Mouse (Mus musculus) left cerebral cortex, adult 11 months (tissue): Measurements from ENCODE around the gene Dvl1.

ENCODE experiments used
- DNase-seq: peaks from one replicate; pipeline ENCODE4 v3.0.0; 2022; ENCODE audit warnings: low spot score

The Dvl1 gene

DNA sequence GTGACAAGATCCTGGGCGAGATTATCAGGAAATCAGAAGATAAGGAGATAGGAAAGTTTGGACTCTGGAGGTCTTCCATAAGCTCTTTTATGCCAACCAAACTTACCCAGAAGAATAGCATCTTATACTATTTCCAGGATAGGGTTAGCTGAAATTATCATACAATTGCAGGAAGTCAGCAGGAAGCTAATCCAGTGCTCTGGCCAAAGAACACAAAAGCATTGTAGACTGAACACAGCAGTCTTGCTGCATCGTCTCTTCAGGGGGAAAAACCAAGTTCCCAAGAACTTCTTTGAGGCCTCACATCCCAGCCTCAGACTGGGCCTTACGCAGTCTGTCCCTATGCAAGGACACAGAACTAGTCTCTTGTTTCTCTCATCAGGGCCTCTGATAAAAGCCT, 36.4 kb downstream of the Dvl1 start:
- DNase-seq: no peak

DNA sequence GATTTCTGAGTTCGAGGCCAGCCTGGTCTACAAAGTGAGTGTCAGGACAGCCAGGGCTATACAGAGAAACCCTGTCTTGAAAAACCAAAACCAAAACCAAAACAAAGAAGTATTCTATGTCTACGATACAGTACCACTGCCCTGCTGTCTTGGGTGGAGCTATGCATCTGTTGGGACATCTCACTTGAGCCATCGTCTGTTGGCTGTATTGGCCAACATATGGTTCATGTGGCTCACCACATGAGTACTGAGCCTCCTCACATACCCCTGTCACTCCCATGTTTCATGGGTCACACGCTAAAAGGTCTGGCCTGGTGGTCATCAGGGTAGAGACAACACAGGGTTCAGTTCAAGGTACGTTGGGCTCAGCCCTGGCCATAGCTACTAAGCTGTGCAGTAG, 39.1 kb downstream of the Dvl1 start:
- DNase-seq: no peak

DNA sequence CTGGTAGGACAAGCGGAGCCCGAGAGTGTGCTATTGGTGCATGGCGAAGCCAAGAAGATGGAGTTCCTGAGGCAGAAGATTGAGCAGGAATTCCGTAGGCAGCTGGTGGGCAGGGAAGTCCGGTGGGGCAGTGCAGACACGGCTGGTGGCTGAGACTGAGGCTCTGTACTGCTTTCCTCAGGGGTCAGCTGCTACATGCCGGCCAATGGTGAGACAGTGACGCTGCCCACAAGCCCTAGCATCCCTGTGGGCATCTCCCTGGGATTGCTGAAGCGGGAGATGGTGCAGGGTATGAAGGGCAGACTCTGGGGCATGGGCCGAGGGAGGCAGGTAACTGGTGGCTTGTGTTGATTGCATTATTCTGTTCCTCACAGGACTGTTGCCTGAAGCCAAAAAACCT, 40.5 kb downstream of the Dvl1 start:
- DNase-seq: no peak

DNA sequence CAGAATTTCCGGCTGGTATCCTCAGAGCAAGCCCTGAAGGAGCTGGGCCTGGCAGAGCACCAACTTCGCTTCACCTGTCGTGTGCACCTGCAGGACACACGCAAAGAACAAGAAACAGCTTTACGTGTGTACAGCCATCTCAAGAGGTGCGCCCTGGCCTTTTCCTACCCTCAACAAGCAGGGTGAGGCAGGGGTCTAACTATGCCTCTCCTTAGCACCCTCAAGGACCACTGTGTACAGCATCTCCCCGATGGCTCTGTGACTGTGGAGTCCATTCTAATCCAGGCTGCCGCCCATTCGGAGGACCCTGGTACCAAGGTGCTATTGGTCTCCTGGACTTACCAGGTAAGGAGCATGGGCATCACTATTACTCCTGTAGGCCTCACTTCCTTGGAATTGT, 41.0 kb downstream of the Dvl1 start:
- DNase-seq: no peak

GRCm38 (mm10) chr4:155889316-155889715, 42.1 kb downstream of the Dvl1 start:
- DNase-seq: no peak

DNA sequence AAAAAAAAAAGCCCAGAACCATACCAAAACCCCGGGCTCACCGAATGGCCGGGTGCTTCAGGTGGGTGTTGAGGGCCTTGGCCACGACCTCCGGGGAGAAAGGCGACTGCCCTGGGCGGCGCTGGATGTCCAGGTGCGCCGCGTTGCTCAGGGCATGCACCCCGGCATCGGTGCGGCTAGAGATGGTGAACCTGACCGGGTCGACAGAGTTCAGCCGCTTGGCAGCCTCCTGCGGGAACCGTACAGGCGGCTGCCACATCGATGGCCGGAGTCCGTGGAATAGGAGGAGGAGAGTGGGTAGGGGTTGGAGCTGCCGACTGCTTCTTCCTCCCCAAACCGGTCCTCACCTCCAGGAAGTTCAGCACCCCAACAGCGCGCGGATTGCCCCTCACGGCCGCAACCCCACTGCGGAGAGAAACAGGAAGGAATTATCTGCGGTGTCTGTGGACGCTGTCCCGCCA, 43.8 kb downstream of the Dvl1 start:
- no peak for DNase-seq

DNA sequence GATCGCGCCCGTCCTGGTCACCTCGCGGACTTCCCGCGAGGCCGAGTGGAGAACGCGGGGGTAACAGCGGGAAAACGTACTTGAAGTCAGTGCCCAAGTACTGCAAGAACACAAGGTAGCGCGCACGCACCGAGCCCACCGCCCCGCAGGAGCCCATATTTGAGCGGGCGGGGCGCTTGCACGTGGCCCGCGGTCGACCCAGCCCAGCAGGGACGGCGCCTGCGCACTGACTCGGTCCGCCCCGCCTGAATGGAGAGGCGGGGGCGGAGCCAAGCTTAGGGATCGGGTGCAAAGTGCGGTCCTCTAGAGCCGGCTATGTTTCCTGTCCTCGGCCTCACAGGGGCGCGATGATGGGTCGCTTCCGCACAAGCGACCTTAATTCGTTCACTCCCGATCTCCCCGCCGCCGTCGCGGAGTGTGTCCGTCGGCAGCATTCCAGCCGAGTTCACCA, 44.4 kb downstream of the Dvl1 start, which contains the start of the genes Pusl1 and Acap3:
Pusl1 (minus strand) TSS at position 231 of the 451 bp plus-strand sequence.
Acap3 (plus strand) TSS at position 272 of the 451 bp plus-strand sequence.
- DNase-seq: peak; percentile 95

GRCm38 (mm10) chr4:155892017-155892416, 44.8 kb downstream of the Dvl1 start:
- peak; percentile 51 for DNase-seq

- DNase-seq: no peak
Measured at GRCm38 (mm10) chr4:155892438-155893211, 45.4 kb downstream of the Dvl1 start.

- no peak for DNase-seq
Measured at GRCm38 (mm10) chr4:155893212-155893690, 46.0 kb downstream of the Dvl1 start.

DNA sequence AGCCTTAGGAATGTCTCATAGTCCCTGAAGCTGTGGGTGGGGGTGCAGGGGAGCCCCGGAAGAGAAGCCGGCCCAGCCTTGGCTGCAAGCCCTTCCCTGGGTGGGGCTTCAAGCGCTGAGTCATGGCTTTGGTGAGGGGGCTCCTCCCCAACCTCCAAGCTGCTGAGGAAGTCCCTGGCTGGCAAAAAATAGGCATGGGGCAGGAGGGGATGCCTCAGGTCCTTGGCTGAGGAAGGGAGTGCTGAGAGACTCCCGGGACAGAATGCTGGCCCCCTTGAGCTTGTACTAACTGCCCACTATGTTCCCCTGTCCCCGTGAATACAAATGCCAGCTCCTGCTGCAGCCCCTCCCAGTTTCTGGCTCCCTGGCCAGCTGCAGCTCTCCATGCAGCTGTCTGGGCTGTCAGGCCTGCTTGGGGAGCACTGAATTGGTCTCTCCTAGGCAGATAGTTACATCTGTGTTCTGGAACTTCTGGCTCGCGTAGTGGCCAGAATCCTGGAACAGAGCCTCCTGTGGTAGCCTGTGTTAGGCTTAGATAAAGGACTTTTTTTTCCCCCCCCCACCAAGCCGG, 47.2 kb downstream of the Dvl1 start:
- no peak for DNase-seq

- peak; percentile 66 for DNase-seq
Measured at GRCm38 (mm10) chr4:155895216-155895615, 48.0 kb downstream of the Dvl1 start.

DNA sequence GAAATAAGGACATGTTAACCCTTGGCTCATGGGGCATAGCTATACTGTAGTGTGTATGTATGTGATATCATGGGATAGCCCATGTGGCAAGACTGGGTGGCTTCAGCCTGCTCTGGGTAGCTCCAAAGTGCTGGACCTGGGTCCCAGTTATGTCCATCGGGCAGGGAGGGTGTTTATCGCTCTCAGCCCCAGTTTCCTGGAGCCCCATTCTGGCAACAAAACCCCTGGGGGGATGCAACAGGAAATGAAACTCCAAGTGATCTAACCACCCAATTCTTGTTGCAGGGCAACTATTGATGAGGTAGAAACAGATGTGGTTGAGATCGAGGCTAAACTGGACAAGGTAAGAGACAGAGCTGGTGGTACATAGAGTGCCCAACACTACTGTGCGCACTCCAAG, 48.6 kb downstream of the Dvl1 start:
- DNase-seq: no peak

GRCm38 (mm10) chr4:155896461-155896860, 49.3 kb downstream of the Dvl1 start:
- no peak for DNase-seq

DNA sequence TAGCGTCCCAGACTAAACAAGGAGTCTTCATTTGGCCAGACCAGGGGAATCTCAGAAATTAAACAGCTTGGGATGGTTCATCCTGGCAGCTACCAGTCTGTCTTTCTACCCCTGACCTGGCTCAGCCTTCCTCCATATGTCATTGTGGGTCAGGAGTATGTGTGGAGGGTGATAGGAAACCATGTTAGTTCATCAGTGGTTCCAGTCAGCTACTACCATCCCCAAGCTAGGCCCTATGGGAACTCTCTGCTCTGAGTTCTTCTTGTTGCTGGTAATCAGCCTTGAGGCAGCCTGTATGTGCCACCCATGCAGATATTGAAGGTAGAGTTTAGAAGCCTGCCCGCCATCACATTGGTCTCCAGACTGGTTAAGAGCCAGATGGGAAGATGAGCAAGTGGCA, 51.1 kb downstream of the Dvl1 start:
- DNase-seq: no peak

DNA sequence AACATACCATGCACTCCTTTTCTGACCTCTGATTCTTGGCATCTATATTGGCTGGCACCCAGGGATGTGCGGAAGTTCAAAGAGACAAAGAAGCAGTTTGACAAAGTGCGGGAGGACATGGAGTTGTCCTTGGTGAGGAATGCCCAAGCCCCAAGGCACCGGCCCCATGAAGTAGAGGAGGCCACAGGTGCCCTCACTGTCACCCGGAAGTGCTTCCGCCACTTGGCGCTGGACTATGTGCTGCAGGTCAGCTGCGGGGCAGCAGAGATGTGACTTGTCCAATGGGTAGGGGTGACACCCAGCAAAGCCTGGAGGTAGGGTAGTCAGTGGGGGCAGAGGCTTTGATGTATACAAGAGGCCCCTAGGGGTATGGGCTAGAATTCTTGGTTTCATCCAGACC, 52.2 kb downstream of the Dvl1 start:
- no peak for DNase-seq

- no peak for DNase-seq
Measured at GRCm38 (mm10) chr4:155901205-155901604, 54.0 kb downstream of the Dvl1 start.

DNA sequence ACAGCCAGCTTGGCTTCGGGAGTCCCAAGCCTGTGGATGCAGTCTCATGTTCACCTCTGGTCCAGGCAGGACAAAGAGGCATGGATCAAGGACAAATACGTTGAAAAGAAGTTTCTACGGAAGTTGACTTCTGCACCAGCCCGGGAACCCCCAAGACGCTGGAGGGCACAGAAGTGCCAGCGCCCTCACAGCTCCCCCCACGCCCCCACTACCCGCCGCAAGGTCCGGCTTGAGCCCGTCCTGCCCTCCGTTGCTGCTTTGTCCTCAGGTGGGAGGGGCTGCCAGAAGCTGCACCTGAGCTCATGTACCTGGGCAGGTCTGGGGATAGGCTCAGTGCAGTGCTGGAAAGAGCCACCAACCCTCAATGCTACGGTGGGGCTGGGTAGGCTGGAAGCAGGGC, 56.0 kb downstream of the Dvl1 start:
- DNase-seq: no peak

DNA sequence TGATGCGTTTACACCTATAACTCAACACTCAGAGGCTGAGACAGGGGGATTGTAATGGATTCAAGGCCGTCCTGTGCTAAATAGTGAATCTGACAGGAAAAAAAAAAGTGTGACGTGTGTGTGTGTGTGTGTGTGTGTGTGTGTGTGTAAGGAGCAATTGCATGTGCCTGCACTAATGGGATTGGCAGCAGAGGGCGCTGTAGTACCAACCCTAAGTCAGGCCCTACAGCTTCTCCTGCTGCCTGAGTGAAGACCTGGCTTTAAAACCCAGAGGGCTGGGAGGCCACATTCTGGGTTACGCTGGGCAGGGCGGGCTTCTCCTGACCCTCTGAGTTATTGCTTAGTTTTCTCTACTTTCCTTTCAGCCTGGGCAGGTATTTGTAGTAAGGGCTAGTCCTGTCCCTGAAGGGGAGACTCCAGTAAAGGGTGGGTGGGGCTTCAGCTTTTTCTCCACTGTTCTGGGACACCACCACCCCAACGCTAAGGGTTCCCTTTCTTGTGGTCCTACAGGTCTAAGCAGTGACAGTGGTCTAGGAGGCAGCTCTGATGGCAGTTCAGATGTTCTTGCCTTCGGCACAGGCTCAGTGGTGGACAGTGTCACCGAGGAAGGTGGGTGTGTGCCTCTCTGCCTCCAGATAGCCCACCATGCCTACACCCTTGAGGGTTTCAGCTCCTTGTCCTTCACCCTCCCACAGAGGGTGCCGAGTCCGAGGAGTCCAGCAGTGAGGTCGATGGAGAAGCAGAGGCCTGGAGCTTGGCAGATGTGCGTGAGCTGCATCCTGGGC, 57.3 kb downstream of the Dvl1 start:
- peak; percentile 0 for DNase-seq

DNA sequence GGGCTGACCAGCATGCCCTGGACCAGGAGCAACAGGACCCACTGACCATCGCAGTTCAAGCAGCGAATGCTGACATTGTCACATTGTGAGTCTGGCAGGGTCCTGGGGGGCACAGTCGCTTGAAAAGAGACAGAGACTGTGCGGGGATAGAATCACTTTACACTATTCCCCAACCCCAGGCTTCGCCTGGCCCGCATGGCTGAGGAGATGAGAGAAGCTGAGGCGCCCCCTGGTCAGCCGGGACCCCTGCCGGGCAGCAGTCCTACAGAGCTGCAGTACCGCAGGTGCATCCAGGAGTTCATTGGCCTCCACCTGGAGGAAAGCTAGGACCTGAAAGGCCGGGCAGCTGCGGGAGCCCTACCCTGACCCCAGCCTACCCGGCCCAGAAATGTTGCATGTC, 58.4 kb downstream of the Dvl1 start:
- peak; percentile 0 for DNase-seq

- DNase-seq: no peak
Measured at GRCm38 (mm10) chr4:155906125-155906524, 58.9 kb downstream of the Dvl1 start.

DNA sequence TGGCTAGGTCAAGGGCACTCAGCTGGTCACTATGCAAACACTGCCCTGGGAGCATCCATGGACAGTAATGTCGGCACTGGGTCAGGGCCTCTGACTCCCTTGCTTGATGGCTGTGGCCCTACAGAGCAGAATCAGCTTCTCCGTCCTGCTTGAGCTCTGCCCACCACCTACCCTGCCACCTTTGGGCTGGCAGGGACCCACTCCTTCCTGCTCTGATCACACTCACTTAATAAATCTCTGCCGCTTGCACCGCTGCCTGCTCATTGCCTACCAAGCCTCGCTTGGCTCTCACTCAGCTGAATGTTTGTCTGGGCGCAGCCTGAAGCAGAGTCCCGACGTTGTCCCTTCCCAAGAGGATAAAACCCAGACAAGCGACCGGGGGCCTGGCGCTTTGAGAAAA, 59.8 kb downstream of the Dvl1 start:
- no peak for DNase-seq

DNA sequence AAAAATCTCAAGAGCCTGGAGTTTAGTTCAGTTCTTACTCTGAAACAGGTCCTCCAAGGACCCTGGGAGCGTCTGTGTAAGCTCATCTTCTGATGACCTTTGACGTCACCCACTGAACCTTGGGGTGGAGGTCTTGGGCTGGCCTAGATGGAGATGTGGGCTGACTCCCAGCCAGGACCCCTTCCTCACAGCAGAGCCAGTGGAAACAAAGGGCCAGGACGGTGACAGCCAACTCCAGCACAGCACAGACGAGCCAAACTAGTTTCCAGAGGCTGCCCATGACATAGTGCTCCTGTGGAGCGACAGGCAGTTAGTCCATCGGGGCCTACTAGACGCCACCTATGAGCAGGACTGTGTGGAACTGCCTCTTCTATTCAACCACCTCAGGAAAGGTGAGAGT, 61.1 kb downstream of the Dvl1 start:
- DNase-seq: no peak
